Mouse (Mus musculus) right cerebral cortex, postnatal 14 days (tissue): Measurements from ENCODE around the gene Arhgef28.

Experiments
- DNase-seq: peaks from one replicate; pipeline ENCODE4 v3.0.0; 2022

The Arhgef28 gene

GRCm38 (mm10) chr13:98008588-98008987, 197.7 kb downstream of the Arhgef28 start:
- DNase-seq: peak; percentile 44

GRCm38 (mm10) chr13:98005611-98006218, 200.5 kb downstream of the Arhgef28 start:
- DNase-seq: no peak

DNA sequence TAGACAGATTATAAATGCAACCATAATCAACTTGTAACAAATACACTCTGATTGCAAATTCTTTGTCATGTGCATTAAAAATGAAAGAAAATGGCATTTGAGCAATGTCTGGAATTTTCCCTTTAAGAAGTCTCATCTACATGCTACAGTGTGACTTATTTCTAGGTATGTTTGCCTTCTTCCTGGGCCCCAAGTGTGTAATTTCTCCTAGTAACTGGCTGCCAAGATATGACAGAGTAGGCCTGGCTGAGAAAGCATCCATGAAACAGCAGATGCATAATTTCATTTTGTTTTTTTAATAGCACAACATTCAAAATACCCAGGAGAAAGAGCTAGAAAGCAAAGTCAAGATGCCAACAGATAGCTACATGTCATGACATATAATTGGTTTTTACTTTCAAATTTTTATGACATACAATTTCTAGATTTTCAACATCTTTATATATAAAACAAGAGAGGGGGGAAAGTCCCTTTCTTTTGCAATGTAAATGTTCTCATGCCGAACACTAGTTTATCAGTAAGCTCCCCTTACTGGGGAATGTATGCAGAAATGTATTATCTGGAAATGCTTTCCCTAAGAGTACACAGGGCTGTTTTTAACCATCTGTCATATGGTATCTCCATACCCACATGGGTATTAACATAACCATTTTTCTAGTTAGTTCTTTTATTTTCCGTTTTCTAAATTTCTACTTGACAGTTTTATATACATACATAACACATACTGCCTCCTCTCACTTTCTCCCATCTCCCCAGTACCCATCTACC, 201.4 kb downstream of the Arhgef28 start:
- DNase-seq: no peak

- no peak for DNase-seq
Observed at GRCm38 (mm10) chr13:98003690-98004089, 202.5 kb downstream of the Arhgef28 start.

DNA sequence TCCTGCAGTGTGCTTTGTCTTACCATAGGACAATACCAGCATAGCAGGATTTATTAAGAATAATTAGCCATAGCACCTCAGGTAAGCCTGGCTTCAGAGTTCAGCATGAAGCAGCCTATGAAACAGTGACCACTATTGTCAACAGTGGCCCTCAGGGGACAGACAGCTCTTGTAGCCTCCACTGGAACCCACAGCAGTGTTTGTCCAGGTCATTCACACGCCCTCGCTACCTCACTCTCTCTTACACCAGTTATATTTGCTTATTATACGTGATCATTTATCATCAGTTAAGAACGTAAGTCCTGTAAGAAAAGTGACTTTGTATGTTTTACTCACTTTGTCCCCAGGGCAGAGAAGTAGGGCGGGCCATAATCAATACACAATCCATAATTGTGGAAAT, 203.6 kb downstream of the Arhgef28 start:
- no peak for DNase-seq

GRCm38 (mm10) chr13:98002121-98002520, 204.1 kb downstream of the Arhgef28 start:
- no peak for DNase-seq

DNA sequence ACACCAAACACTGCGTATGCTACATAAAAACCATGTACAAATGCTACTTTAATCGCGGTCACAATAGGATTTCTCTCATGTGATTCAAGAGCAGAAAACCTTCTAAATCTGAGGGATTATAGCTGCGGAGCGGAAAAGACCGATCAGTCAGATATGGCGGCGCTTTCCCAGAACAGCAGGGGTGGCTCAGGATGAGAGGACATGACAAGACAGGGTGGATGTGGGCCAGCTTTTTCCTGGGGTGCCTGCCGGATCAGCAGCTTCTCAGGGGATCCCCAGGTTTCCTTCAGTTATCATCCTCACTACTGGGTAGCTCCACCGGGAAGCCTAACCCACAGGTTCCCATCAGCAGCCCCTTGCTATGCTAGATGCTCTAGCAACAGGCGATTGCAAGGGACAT, 204.5 kb downstream of the Arhgef28 start:
- no peak for DNase-seq

DNA sequence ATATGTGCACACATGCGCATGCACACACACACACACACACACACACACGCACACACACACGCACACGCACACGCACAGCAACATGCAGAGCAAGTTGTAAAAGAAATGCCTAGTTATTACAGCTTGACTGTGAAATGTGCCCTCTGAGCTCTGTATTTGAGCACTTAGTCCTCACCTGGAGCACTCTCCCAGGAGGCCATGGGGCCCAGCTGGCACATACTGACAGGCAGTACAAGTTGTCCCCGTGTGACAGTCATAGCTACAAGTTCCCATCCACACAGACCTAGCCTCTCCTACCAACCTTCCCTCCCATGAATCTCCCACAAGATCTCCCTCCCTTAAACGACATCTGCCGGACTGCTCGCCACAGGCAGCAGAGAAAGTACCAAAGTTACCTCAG, 205.4 kb downstream of the Arhgef28 start:
- DNase-seq: no peak

GRCm38 (mm10) chr13:97999130-97999529, 207.1 kb downstream of the Arhgef28 start:
- DNase-seq: no peak

- DNase-seq: no peak
Observed at GRCm38 (mm10) chr13:97998570-97998969, 207.7 kb downstream of the Arhgef28 start.

DNA sequence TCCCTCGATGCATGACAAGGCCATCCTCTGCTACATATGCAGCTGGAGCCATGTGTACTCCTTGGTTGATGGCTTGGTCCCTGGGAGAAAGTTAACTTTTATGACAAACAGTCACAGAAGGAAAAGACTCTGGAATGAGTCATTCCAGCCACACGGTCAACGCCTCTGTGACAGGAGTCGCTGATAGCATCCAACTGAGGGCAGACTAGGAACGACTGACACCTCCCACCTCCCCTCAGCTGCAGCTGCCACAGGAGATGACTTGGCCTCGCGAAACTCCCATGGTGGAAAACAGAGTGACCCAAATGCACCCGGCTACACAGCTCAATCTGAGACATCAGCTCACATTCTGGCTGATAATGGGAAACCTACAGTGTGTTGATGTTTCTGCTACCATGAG, 215.3 kb downstream of the Arhgef28 start:
- no peak for DNase-seq

GRCm38 (mm10) chr13:97988796-97989195, 217.4 kb downstream of the Arhgef28 start:
- no peak for DNase-seq

GRCm38 (mm10) chr13:97986691-97987090, 219.5 kb downstream of the Arhgef28 start:
- no peak for DNase-seq

DNA sequence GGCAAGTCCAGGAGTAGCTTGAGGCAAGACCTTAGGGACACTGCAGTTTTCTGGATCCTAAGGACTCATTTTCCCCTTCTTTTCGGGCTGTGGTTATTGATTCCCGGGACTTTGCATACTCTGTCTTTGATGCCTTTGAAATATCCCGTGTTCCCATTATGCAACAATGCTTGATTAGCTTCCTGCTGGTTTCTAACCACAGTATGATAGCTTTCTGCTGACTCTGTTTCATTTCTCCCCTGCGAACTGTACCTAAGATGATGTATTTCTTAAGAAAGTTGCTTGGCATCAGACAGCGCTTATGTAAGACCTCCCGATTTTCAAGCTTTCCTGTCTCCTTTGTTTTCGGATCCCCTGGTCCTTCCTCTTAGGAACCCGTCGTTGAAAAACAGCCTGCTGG, 229.1 kb downstream of the Arhgef28 start:
- DNase-seq: no peak

GRCm38 (mm10) chr13:97976642-97977041, 229.6 kb downstream of the Arhgef28 start:
- DNase-seq: no peak

GRCm38 (mm10) chr13:97974532-97975194, 231.6 kb downstream of the Arhgef28 start:
- no peak for DNase-seq

- no peak for DNase-seq
Observed at GRCm38 (mm10) chr13:97973915-97974314, 232.3 kb downstream of the Arhgef28 start.

DNA sequence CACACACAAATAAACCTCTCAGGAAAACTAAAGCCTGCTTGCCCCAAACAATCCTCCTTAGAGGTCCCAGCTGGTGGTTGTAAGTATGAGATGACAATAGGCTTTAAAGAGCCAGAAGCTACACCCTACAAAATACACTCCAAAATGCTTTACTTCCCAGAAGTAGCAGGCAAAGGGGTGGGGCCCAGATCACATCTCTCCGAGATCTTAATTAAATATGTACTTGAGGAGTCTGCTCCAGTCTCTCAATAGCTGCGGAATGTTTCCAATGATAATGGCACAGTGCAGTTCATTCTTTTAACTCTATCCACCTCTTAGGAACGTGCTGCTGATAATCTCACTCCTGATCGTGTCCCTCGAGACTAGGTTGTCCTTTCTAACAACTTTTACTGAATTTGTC, 240.2 kb downstream of the Arhgef28 start:
- DNase-seq: no peak

- DNase-seq: no peak
Observed at GRCm38 (mm10) chr13:97964892-97965424, 241.3 kb downstream of the Arhgef28 start.

DNA sequence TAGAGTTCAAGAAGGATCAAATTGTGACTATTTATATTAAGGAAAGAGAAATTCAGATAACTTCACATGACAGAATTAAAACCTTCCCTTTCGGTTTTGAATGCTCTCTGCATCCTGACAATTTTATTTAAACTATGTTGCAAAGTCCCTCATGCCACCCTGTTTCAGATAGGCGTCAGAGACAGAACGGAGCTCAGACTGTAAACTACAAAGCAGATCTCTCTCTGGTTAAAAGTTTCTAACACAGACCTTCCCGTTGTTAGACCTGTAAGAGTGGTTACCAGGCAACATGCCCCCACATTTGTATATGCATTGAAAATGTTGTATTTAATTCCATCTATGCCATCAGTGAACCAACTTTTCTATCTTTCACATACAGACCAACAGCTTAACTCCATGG, 246.1 kb downstream of the Arhgef28 start:
- DNase-seq: no peak

DNA sequence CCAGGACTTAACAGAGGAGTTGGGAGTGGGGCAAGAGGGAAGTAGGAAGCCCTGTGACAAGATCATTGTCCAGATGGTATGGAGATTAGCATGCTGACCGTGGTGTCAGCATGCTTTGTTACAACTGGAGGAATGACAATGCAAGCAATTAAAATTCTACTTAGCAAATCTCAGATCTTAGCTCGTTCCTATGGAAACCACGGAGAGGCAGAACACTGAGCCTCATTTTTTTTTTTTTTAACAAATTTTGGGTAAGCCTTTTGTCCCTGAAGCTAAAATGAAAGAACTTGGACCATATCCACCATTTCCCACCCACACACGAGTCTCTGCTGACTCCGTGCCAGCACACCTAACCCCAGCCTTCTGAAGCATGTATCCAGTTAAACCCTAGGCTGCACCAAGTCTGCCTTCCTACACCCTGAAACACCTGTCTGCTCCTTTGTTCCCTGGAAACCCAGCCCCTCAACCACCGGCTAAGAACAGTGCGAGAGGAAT, 246.8 kb downstream of the Arhgef28 start:
- no peak for DNase-seq

GRCm38 (mm10) chr13:97955759-97956158, 250.5 kb downstream of the Arhgef28 start:
- DNase-seq: no peak

- DNase-seq: no peak
Observed at GRCm38 (mm10) chr13:97954956-97955496, 251.2 kb downstream of the Arhgef28 start.
